Mouse (Mus musculus) granulocyte monocyte progenitor cell, adult 5-6 weeks (primary cell): Measurements from ENCODE around the gene Olfr644. TPM values are rescaled to one million over a fixed set of nuclear protein-coding genes. Genes with fewer than 3 reads are reported as not detected.

Experiments used
- ATAC-seq: replicated peaks from 2 replicates; pipeline ENCODE4 v1.8.0; 2016; ENCODE audit warnings: mild to moderate bottlenecking, moderate TSS enrichment, inconsistent platforms; ENCODE audit not compliant: poor library complexity, severe bottlenecking
- total RNA-seq, 2 experiments: library from RNA; stranded (forward) in 1 of 2; stranded (reverse) in 1 of 2; fragments of 200-712, 200-1000 nt in 1 of 2; fragments of >200 nt in 1 of 2; fragmentation: Nextera tagmentation in 1 of 2; gene quantifications; 2 replicates each; pipeline ENCODE4 v1.2.3; 2014 to 2017

The Olfr644 gene
- total RNA-seq (2014; fragmentation: Nextera tagmentation) (not detected in 2 replicates), total RNA-seq (2017) (not detected in 2 replicates)

DNA sequence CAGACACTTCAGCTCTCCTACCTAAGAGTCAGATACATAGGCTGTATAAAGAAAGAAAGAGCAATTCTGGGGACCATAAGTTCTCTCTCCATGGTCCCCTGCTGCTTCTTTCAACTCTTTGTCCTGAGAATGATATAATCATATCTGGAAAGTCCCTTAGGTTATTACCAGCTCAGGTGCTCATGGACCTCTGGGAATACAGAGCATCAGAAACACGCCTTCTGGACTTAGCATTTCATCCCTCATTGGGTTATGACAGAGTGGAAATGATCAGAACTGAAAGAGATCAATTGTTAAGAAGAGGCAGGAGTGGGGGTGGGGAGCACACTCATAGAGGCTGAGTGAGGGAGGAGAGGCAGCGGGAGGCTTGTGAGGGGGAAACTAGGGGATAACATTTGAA, at the start of gene Olfr644:
Gene Olfr644, minus strand, starts transcription at position 101 of the 400 bp plus-strand sequence.
- ATAC-seq, result no peak

DNA sequence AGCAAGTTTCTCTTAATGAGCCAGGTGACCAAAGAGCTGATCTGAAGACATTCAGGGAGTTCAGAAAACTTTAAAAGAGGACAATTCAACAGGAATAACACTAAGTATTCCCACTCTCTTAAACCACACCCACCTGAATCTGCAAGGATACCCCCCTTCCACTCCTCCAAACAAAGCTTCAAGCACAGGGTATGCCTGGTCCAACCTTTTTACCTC, 33.0 kb upstream of the Olfr644 start, which contains the start of gene Olfr646:
Gene Olfr646, plus strand, starts transcription at position 117 of the 216 bp plus-strand sequence.
- ATAC-seq, result no peak

DNA sequence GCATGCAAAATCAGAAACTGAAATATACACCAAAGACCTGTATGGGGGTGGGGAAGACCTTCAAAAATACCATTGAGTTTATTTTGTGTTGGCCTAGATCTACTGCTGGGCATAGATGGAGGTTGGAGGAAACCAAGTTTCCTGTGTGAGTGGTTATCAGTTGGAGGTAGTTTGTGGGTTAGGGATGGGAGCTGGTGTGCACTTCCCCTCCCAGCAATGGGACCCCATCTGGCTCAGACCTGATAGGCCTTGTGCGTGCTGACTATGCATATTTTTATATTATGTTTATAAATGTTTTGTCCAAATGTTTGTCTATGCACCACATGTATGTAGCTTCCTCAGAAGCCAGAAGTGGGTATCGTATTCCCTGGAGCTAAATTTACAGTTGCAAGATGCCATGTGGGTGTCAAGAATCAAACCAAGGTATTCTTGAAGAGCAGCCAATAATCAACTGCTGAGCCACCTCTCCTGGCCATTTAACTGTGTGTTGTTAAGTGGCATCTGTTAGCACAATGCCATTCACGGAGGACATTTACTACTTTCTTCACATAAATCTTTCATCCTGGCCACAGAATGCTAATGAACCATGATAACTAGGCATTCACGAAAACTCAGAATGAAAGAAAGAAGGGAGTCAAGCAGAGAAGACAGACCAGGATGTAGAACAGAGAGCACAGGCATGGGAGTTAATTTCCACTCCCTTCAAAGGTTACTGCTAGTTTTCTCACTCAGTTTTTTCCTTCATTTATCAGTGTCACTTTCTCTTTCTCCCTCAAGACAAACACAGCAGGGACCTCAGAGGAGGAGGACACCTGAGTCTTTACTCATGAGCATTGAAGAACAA, 32.5 kb upstream of the Olfr644 start:
- ATAC-seq, result peak; percentile 83

GRCm38 (mm10) chr7:104085365-104085764, 13.7 kb upstream of the Olfr644 start, which contains the start of gene Olfr645:
Gene Olfr645, minus strand, starts transcription at chr7:104085465.
- ATAC-seq, result no peak

GRCm38 (mm10) chr7:104061345-104061744, 10.3 kb downstream of the Olfr644 start, which contains the start of gene 4930516K23Rik:
Gene 4930516K23Rik, minus strand, starts transcription at chr7:104061445.
- no peak for ATAC-seq

GRCm38 (mm10) chr7:104059215-104059614, 12.5 kb downstream of the Olfr644 start:
- peak; percentile 25; the same call in 1 of the 2 replicates for ATAC-seq

GRCm38 (mm10) chr7:104052566-104052965, 19.1 kb downstream of the Olfr644 start, which contains the start of gene Olfr642:
Gene Olfr642, minus strand, starts transcription at chr7:104052666.
- no peak for ATAC-seq

DNA sequence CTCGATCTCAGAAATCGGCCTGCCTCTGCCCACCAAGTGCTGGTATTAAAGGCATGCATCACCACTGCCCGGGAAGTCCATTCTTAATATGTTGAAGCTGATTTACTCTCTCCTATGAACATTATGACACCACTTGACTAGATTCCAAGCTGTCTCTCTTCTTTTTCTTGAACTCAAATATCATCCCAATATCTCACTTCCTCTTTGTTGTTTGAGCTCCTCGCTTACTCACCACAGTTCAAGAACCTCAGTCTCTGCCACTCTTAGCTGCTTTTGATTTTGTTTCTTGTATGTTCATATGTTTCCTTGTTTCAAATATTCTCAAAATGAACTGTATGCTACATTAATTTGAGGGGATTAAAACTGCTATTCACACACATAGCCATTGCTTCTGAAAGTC, 20.9 kb downstream of the Olfr644 start:
- peak; percentile 81 for ATAC-seq

- ATAC-seq, result no peak
These were observed 36.5 kb downstream of the Olfr644 start, which contains the start of gene Olfr641 for GRCm38 (mm10) chr7:104035145-104035544. Gene Olfr641, plus strand, starts transcription at chr7:104035445.

DNA sequence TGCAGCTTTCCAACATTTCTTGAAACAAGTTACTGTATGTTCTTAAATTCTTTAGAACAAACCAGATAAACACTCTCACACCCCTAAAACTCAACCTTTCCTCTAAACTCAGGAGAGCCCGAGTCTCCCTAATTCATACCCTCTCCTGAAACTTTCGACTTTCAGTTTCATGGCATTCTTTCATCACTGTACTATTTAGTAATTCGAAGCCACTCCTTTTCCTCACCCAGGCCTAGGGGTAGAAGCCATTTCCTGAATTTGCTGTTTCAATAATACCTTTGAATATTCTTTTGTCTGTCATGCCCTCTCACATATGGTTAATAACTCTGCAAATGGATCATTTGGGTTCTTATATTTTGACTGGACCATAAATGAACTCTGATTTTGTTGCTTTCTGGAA, 44.7 kb downstream of the Olfr644 start:
- peak; percentile 97 for ATAC-seq

GRCm38 (mm10) chr7:104025473-104025872, 46.2 kb downstream of the Olfr644 start, which contains the start of gene Olfr640:
Gene Olfr640, minus strand, starts transcription at chr7:104025573.
- no peak for ATAC-seq

- peak; percentile 85 for ATAC-seq
These were observed 50.0 kb downstream of the Olfr644 start for GRCm38 (mm10) chr7:104021651-104022050.

DNA sequence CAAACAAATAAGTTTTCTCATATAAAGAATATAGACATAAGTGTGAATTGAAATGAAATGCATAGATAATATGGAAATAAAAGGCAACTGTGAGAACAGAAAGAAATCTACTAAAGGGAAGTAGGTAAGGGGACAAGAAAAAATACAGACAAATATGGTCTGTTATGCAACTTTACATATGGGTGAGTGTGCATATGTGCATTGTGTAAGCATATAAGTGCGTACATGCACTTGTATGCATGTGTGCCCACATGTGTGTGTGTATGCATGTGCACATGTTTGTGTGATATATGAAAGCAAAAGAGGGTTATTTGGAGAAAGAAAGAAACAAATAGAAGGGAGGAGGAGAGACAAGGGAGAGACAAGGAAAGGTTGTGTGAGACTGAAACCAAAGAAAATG, 52.7 kb downstream of the Olfr644 start:
- ATAC-seq, result peak; percentile 77

GRCm38 (mm10) chr7:104017203-104017602, 54.5 kb downstream of the Olfr644 start, which contains the start of gene Olfr639:
Gene Olfr639, minus strand, starts transcription at chr7:104017303.
- no peak for ATAC-seq

Other genes starting within 250 kb of the Olfr644 start
- not detected in 2 replicates for gene Hbb-bs, start 243.8 kb downstream of the Olfr644 start, total RNA-seq (2014; fragmentation: Nextera tagmentation)
- 1.6 and 5.2 TPM in 2 replicates for gene Hbb-bs, start 243.8 kb downstream of the Olfr644 start, total RNA-seq (2017)
- gene Hbb-bh2, start 231.3 kb downstream of the Olfr644 start, total RNA-seq (2014; fragmentation: Nextera tagmentation), result not detected in 2 replicates
- gene Hbb-bh2, start 231.3 kb downstream of the Olfr644 start, total RNA-seq (2017), result not detected in 2 replicates
- gene Hbb-bh1, start 228.7 kb downstream of the Olfr644 start, total RNA-seq (2014; fragmentation: Nextera tagmentation), result not detected in 2 replicates
- not detected in 2 replicates for gene Hbb-bh1, start 228.7 kb downstream of the Olfr644 start, total RNA-seq (2017)
- not detected in 2 replicates for gene Hbb-y, start 218.7 kb downstream of the Olfr644 start, total RNA-seq (2014; fragmentation: Nextera tagmentation)
- gene Hbb-y, start 218.7 kb downstream of the Olfr644 start, total RNA-seq (2017), result not detected in 2 replicates
- not detected in 2 replicates for gene Olfr66, start 185.6 kb downstream of the Olfr644 start, total RNA-seq (2014; fragmentation: Nextera tagmentation)
- not detected in 2 replicates for gene Olfr66, start 185.6 kb downstream of the Olfr644 start, total RNA-seq (2017)
- not detected in 2 replicates for gene Olfr64, start 177.4 kb downstream of the Olfr644 start, total RNA-seq (2014; fragmentation: Nextera tagmentation)
- gene Olfr64, start 177.4 kb downstream of the Olfr644 start, total RNA-seq (2017), result not detected in 2 replicates
- gene Olfr65, start 168.4 kb downstream of the Olfr644 start, total RNA-seq (2014; fragmentation: Nextera tagmentation), result not detected in 2 replicates
- not detected in 2 replicates for gene Olfr65, start 168.4 kb downstream of the Olfr644 start, total RNA-seq (2017)
- not detected in 2 replicates for gene Olfr631, start 143.0 kb downstream of the Olfr644 start, total RNA-seq (2014; fragmentation: Nextera tagmentation)
- not detected in 2 replicates for gene Olfr631, start 143.0 kb downstream of the Olfr644 start, total RNA-seq (2017)
- not detected in 2 replicates for gene Olfr632, start 137.5 kb downstream of the Olfr644 start, total RNA-seq (2014; fragmentation: Nextera tagmentation)
- gene Olfr632, start 137.5 kb downstream of the Olfr644 start, total RNA-seq (2017), result not detected in 2 replicates
- not detected in 2 replicates for gene Olfr633, start 127.4 kb downstream of the Olfr644 start, total RNA-seq (2014; fragmentation: Nextera tagmentation)
- gene Olfr633, start 127.4 kb downstream of the Olfr644 start, total RNA-seq (2017), result not detected in 2 replicates
- not detected in 2 replicates for gene Olfr635, start 100.7 kb downstream of the Olfr644 start, total RNA-seq (2014; fragmentation: Nextera tagmentation)
- gene Olfr635, start 100.7 kb downstream of the Olfr644 start, total RNA-seq (2017), result not detected in 2 replicates
- gene Olfr638, start 73.1 kb downstream of the Olfr644 start, total RNA-seq (2014; fragmentation: Nextera tagmentation), result not detected in 2 replicates
- not detected in 2 replicates for gene Olfr638, start 73.1 kb downstream of the Olfr644 start, total RNA-seq (2017)
- not detected in 2 replicates for gene Olfr639, start 54.6 kb downstream of the Olfr644 start, total RNA-seq (2014; fragmentation: Nextera tagmentation)
- gene Olfr639, start 54.6 kb downstream of the Olfr644 start, total RNA-seq (2017), result not detected in 2 replicates
- not detected in 2 replicates for gene Olfr640, start 46.3 kb downstream of the Olfr644 start, total RNA-seq (2014; fragmentation: Nextera tagmentation)
- not detected in 2 replicates for gene Olfr640, start 46.3 kb downstream of the Olfr644 start, total RNA-seq (2017)
- not detected in 2 replicates for gene Olfr641, start 36.4 kb downstream of the Olfr644 start, total RNA-seq (2014; fragmentation: Nextera tagmentation)
- not detected in 2 replicates for gene Olfr641, start 36.4 kb downstream of the Olfr644 start, total RNA-seq (2017)
- not detected in 2 replicates for gene Olfr642, start 19.2 kb downstream of the Olfr644 start, total RNA-seq (2014; fragmentation: Nextera tagmentation)
- gene Olfr642, start 19.2 kb downstream of the Olfr644 start, total RNA-seq (2017), result not detected in 2 replicates
- not detected in 2 replicates for gene 4930516K23Rik, start 10.4 kb downstream of the Olfr644 start, total RNA-seq (2014; fragmentation: Nextera tagmentation)
- not detected in 2 replicates for gene 4930516K23Rik, start 10.4 kb downstream of the Olfr644 start, total RNA-seq (2017)
- not detected in 2 replicates for gene Olfr645, start 13.6 kb upstream of the Olfr644 start, total RNA-seq (2014; fragmentation: Nextera tagmentation)
- not detected in 2 replicates for gene Olfr645, start 13.6 kb upstream of the Olfr644 start, total RNA-seq (2017)
- gene Olfr646, start 33.0 kb upstream of the Olfr644 start, total RNA-seq (2014; fragmentation: Nextera tagmentation), result not detected in 2 replicates
- not detected in 2 replicates for gene Olfr646, start 33.0 kb upstream of the Olfr644 start, total RNA-seq (2017)
- not detected in 2 replicates for gene Ubqln5, start 58.0 kb upstream of the Olfr644 start, total RNA-seq (2014; fragmentation: Nextera tagmentation)
- not detected in 2 replicates for gene Ubqln5, start 58.0 kb upstream of the Olfr644 start, total RNA-seq (2017)
- gene Olfr643, start 65.5 kb upstream of the Olfr644 start, total RNA-seq (2014; fragmentation: Nextera tagmentation), result not detected in 2 replicates
- gene Olfr643, start 65.5 kb upstream of the Olfr644 start, total RNA-seq (2017), result not detected in 2 replicates
- gene Ubqln3, start 71.4 kb upstream of the Olfr644 start, total RNA-seq (2014; fragmentation: Nextera tagmentation), result not detected in 2 replicates
- not detected in 2 replicates for gene Ubqln3, start 71.4 kb upstream of the Olfr644 start, total RNA-seq (2017)
- not detected in 2 replicates for gene Ubqlnl, start 78.7 kb upstream of the Olfr644 start, total RNA-seq (2014; fragmentation: Nextera tagmentation)
- gene Ubqlnl, start 78.7 kb upstream of the Olfr644 start, total RNA-seq (2017), result not detected in 2 replicates
- gene Olfm5, start 93.0 kb upstream of the Olfr644 start, total RNA-seq (2014; fragmentation: Nextera tagmentation), result not detected in 2 replicates
- not detected in 2 replicates for gene Olfm5, start 93.0 kb upstream of the Olfr644 start, total RNA-seq (2017)
- gene Olfr648, start 111.5 kb upstream of the Olfr644 start, total RNA-seq (2014; fragmentation: Nextera tagmentation), result not detected in 2 replicates
- gene Olfr648, start 111.5 kb upstream of the Olfr644 start, total RNA-seq (2017), result 0.26 TPM in 1 of 2 replicates, not detected in the other
- gene Olfr649, start 124.1 kb upstream of the Olfr644 start, total RNA-seq (2014; fragmentation: Nextera tagmentation), result not detected in 2 replicates
- not detected in 2 replicates for gene Olfr649, start 124.1 kb upstream of the Olfr644 start, total RNA-seq (2017)
- 0.13 and 3.0 TPM in 2 replicates for gene Trim6, start 146.9 kb upstream of the Olfr644 start, total RNA-seq (2014; fragmentation: Nextera tagmentation)
- 3.7 and 4.7 TPM in 2 replicates for gene Trim6, start 146.9 kb upstream of the Olfr644 start, total RNA-seq (2017)
- 10.9 and 17.8 TPM in 2 replicates for gene Trim34a, start 172.6 kb upstream of the Olfr644 start, total RNA-seq (2014; fragmentation: Nextera tagmentation)
- 9.9 and 14.7 TPM in 2 replicates for gene Trim34a, start 172.6 kb upstream of the Olfr644 start, total RNA-seq (2017)
- gene Trim5, start 216.2 kb upstream of the Olfr644 start, total RNA-seq (2014; fragmentation: Nextera tagmentation), result 5.3 and 8.4 TPM in 2 replicates
- gene Trim5, start 216.2 kb upstream of the Olfr644 start, total RNA-seq (2017), result 5.6 and 8.0 TPM in 2 replicates
- 33.9 and 58.4 TPM in 2 replicates for gene Trim12a, start 243.6 kb upstream of the Olfr644 start, total RNA-seq (2014; fragmentation: Nextera tagmentation)
- gene Trim12a, start 243.6 kb upstream of the Olfr644 start, total RNA-seq (2017), result 50.7 and 67.4 TPM in 2 replicates